Mouse (Mus musculus) embryo, embryonic 10 days (tissue): ENCODE measurements around the gene Lrp8.
A peak's percentile ranks its signal among the peaks of the same experiment; 100 is the strongest.

Source experiments
- DNase-seq: peaks from one replicate; pipeline ENCODE4 v3.0.0-alpha.2; 2015; ENCODE audit warnings: low spot score

Lrp8 gene

DNA sequence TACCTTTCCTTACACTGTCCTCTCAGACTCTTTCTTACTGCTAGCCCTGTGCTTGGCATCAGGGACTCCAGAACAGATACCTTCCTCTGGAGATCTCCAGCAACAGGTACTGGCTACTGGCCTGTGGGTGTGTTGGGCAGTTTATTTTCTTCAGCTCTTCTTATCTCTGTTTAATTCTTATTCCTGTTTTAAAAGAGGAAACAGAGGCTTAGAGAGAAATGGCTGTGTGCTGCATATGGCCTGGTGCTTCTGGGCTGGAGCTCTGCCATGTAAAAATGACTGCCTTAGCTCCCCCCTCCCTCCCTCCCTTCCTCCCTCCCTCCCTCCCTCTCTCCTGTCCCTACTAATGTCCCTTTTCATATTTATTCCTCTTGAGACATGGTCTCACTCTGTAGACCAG, 6.6 kb downstream of the Lrp8 start:
- no peak for DNase-seq

DNA sequence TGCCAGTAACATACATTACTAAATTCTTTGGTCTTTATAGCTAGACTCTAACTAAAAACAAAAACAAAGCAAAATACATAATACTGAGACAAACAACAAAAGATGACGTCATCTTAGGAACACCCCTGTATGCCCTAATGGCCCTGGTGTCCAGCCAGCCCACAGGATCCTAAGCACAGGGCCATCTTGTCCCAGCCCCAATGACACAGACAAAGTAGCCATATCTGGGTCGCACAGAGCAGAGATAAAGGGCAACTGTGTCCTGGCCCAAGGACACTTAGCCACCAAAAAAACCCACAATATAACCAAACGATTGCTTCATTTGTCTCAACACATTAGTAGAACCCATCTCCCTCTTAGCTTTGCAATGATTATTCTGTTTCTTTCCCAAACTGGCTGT, 8.9 kb downstream of the Lrp8 start:
- no peak for DNase-seq

DNA sequence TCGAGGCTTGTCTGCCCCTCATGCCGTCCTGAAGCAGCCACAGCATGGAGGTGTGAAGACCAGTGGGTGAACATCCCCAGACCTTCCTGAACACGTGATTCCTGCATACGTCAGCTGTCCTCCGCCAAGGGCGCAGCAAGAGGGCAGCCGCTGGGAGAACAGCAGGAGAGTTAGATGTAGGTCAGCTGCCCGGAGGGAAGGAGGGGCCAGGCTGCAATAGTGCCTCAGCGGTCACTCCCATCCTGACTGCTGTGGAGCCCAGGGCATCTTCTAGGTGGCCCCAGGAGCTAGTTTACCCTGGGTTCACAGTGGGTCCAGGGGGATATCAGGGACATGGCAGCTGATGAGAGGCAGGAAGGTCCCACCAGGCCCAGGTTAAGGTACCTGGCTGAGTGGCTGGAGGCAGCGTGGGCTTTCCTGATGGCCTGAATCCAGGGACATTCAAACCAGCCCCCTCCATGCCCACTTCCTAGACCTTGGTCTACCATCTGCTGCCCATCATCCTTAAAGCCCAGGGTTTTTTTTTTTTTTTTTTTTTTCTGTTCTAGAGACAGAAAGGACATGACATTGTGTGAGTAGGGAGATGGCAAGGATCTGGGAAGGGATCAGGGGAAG, 9.8 kb downstream of the Lrp8 start:
- no peak for DNase-seq

DNA sequence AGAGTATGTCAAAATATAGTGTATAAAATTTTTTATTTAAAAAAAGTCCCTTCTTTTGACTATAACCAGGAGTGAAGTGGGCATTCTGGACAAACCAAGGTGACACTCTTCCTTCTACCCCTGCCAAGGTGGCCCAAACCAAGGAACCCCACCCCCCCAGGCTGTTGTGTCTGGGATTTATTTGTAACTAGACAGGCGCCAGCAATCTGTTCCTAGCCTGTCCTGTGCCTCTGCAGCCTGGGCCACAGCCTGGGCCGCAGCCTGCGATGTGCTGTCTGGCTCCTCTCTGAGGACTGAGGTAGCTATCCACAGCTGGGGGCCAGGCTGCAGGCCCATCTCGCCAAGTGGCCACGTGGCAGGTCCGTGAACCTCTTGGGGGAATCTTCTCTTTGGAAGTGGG, 10.3 kb downstream of the Lrp8 start:
- no peak for DNase-seq

DNA sequence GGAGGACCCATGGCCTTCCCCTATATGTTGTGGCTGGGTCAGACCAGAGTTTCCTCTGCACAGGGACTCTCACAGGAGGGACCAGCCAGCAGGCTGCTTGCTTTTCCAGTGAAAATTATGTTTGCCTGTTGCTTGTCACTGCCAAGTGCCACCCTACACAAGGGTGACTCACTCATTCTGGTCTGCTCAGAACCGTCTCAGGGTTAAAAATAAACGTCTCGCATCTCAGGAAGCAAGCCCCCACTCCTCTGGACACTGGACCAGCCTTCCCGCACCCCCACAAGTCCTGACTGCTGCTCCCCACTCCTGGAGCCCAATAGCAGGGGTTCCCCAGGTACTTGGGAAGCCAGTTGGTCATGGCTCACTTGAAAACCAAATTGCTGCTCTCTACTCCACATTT, 14.4 kb downstream of the Lrp8 start:
- no peak for DNase-seq

DNA sequence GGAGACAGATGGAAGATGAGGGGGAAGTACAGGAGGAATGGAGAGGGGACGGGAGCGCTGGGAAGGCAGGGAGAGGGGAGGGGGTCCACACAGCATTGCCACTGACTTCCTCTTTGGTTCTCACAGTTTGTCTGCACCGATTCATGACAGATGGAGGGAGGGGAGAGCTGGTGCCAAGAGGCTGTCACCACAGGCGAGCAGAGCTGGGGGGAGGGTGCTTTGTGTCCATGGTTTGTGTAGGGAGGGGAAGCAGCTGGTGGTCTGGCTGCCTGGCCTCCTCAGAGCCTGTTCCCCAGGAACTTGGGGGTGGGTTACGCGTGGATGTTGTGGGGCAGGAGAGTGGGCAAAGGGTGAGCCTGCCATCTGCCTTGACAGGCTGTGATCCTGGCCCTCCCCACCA, 15.4 kb downstream of the Lrp8 start:
- DNase-seq: no peak

DNA sequence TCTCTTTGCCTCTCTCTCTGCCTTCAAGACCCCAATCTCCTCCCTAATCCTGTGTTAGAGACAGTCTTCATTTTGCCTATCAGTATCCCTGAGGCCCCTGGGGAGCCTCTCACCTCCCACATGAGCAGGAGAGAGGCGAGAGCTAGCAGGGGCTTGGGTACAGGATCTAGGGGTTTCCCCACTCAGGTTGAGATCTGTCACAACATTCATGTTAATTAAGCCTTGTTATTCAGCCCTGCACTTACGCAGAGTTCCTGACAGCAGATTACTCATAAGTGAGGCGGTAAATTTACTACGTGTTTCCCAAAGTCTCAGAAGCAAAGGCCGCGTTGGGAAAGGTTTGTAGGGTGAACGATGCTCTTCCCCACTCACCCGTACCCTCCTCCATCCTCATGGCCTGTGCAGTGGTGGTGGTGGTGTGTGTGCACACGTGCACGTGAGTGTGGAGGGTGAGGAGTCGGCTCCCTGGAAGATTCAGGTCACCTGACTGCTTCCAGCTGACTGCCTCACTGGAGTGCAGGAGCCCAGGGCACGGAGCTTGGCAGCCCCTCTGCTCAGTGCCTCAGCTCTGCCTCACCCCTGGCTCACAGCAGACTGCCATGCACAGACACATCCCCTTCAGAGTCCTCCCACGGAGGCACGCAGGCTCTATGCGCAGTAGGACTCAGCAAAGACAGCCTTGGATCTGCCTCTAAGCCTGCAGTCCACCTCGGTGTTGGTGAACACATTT, 18.1 kb downstream of the Lrp8 start:
- no peak for DNase-seq

DNA sequence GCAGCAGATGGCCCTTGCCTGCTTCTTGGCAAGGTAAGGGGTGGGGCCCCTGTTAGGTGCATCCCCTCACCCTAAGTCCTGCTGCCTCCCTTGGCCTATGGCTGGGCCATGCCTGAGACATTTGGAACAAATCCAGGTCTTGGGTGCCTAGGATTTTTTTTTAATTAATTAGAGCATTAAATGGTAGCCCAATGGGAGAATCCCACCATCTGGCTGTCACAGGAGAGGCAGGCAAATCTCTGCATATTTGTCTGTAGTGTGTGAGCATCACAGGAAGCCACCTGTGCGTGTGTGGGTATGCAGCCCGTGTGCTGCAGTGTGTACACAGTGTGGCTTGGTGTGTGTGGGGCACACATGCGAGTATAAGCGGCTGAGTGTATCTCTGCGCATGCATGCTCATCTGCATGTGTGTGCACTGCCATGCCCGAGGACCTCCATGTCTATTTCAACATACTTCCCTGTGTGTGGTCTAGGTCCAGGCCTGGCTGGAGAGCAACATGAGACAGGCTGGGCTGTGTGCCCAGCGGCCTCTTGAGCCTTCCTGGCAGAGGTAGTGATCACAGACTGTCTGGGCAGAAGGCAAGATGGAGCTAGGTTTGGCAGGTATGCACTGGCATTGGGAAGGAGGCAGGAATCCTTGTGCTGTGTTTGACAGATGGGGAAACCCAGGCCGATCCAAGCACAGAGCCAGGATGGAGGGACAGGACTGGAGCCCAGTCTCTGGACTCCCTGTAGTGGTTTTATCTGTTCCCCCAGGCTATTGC, 19.0 kb downstream of the Lrp8 start:
- no peak for DNase-seq

DNA sequence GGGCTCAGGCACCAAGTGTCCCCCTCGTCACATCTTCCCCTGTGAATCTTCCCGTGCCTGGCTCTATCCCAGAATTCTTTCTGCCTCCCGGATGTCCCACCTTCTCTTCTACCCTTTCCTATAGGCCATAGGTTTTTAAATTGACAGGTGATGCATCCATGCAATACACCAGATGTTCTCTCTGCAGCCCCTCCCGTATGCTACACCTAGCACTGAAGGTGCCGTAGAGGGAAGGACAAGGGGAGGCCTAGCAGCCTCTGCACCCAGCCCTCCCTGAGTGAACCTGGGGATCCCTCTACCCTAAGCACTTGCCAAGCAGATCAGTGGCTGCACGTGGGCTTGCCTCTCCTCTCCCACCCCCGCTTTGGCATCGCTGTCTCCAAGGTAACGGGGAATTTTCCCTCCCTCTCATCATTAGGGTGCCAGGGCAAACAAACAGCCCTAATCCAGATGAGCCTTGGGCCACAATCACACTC, 20.9 kb downstream of the Lrp8 start:
- DNase-seq: peak; percentile 28

DNA sequence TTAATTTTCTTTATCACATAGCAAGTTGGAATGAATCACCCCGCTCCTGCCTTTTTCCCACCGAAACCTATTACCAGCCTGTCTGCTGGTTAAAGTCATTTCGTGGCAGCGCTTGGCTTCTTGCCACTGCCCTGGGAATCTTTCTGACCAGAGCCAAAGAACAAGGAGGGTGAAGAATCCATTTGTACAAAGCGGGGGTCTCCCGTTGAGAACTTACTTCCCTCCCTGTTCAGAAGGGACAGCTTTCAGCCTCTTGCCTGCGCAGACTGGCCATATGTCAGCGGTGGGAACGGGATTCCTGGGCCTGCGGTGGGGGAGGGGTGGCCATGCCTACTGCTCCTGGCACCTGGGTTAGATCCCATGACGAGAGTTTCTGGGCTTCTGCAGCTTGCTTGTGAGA, 21.4 kb downstream of the Lrp8 start:
- no peak for DNase-seq

DNA sequence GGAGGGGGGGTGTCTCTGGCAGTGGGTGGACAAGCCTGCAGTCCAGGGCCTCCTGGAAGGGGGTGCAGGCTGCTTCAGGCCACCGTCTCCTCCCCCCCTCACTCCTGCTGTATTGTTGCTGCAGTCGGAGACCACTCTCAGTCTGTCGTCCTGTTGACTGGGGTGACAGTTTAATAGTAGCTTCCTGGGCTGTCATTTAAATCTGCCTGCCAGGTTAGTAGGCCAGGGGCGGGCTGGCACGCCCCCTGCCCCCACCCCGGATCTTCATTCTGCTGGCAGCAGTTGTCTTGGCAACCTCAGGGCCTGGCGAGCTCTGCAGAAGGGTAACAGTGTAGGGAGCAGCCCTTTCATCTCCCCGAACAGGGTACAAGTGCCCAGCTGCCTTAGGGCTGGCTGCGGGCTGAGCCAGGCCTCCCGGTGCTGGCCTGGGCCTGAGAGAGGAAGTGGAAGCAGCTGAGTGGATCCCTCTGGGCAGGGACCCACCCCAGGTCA, 26.7 kb downstream of the Lrp8 start:
- DNase-seq: peak; percentile 39

DNA sequence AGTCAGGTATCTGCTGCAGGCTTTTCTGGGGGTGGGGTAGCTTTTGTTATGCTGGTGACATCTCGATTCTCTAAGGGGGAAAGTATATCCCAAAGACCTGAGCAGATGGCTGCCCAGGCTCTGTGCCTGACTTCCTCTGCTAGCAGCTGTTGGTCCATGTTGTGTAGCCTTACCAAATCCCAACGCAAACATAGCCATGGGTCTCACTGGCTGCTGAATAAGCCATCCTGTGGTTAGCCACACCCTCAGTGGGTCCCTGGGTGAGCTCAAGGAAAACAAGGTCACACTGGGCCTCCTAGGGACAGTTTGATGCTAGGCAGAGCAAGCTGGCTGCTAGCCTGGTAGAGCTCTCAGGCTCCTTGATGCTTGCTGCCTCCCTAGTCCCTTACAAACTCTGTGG, 27.6 kb downstream of the Lrp8 start:
- DNase-seq: no peak

DNA sequence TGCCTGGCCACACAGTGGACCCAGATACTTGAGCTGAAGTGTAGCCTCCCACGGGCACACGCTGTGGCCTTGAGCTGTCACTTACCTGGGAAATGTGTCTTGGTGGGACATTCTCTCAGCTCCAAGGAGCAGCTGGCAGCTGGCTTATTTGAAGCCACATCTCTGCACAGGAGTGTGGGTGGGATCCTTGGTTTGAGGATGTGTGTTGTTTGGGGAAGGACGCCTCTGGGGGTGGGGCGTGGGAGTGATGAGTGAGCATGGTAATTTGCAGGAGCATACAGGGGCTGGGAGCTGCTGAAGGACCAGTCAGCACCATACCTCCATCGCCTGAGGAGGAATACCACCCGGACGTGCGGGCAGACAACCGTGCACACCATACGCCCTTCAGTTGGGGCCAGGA, 28.1 kb downstream of the Lrp8 start:
- no peak for DNase-seq

DNA sequence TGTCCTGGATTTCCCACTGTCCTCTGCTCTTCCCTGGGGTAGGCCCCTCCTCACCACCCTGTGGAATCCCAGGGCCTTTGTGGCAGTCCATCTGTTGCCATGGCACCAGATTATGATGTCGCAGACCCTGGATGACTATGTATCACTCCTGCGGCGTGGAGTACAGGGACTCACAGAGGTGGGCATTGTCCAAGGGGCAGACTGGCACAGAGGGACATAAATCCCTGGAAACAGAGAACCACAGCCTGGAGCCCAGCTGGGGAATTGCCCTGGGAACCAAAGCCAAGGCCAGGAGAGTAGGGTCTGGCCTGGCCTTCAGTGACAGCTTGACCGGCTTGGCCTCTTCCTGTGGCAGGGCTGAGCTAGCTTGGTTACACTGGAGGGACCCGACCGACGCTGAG, 28.8 kb downstream of the Lrp8 start:
- DNase-seq: peak; percentile 53

DNA sequence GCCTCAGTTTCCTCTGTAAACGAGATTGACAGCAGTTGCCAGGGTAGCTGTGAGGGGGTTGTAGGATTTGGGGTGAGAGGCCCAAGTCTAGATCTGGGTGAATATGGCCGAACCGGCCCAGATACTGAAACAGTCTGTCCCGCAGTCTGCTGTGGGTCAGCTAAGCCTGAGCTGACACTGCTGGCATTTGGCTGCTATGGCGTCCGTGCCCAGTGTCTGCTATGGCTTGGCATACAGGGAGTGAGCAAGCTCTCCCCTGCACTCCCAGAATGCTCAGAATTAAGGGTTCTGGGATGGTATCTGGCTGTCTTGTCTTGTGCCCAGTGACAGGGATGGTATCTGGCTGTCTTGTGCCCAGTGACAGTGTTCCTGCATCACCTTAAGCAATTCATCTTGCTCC, 29.6 kb downstream of the Lrp8 start:
- DNase-seq: no peak

DNA sequence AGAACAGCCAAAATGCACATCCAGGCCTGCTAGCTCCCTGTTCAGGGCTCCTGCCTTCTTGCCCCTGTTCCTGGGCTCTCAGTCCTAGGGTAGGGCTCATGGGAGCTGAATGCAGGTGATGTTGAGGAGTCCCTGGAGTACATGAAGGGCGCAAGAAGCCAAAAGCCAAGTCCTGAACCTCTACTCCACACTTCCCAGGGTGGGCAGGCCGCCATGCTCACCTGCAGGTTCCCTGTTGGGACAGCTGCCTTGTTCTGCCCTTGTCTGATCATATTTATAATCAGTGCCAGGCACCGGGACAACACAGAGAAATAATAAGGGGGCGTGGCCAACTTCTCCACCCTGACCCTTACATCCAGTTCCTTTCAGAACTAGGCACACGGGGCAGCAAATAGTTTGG, 31.5 kb downstream of the Lrp8 start:
- DNase-seq: no peak

DNA sequence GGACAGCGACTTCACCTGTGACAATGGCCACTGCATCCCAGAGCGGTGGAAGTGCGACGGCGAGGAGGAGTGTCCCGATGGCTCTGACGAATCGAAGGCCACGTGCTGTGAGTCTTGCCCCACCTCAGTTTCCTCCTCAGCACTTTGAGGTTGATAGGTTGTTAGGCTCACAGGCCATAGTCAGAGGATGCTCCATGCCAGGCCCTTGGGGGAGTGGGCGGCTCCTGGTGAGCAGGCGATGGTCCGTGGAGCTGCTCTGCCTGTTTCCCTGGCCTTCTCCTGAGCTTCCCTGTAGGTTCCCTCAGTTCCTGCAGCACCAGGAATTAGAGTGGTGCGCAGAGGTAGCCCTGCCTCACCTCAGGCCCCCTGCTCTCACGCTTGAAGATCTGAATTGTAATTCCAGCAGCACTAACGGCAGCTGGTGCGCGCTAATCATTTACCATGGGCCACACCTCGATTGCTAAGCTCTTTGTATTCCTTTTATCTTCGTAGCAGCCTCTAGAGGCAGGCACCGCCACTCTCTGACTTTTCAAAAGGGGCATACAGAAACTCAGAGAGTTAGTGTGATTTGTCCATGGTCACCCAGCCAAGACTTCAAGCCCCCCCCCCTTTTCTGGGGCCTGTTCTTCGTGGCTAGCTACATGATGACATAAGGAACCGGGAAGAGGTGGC, 32.7 kb downstream of the Lrp8 start:
- peak; percentile 64 for DNase-seq

DNA sequence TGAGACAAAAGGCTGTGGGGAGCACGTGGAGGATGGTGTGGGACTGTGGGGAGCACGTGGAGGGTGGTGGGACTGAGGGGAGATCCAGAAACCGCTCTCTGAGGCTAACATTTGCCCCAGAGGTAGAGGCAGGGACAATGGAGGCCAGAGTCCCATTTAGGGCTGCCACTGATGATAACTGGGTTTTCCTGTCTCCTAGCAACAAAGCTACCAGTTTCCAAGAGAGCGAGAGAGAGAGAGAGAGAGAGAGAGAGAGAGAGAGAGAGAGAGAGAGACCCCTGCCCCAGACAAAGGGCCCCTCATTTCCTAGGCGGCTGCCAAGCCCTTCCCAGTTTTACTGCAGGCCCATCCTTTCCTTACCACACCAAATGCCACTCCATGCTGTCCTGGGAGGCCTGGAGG, 33.4 kb downstream of the Lrp8 start:
- DNase-seq: peak; percentile 49

DNA sequence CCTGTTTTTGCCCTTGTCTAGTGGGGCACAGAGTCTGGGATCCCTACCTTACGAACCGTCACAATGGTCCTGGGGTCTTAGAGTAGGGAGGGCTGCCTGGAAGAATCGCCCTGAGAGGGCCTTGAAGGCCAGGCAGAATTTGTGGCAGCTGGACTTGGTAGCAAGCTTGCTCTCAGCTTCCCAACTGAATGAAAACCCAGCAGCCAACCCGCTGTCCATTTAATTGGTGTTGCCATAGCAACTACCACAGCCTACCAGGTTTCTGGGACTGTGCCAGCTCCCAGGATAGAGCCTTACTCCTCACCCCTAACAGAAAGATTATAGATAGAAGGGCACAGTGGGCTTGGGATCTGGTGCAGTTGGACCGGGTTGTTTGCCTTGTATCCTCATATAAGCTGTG, 34.7 kb downstream of the Lrp8 start:
- peak; percentile 62 for DNase-seq

DNA sequence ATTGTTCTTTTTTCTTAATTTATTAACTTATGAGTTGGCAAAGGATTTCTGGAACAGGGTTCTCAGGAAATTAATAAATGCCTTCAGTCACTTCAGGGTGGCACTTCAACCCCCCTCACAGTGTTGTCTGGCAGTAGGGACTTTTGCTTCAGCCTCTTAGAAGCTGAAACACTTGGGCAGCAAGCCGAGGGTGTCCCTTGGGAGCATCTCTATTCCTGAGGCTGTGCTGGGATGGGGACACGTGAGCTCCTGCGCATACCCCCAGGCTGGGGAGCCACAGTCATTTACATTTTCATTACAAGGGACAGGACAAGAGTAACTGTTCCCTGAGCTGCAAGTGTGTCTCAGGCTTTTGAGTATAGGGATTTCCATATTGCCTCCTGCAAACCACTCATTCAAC, 35.8 kb downstream of the Lrp8 start:
- DNase-seq: no peak

DNA sequence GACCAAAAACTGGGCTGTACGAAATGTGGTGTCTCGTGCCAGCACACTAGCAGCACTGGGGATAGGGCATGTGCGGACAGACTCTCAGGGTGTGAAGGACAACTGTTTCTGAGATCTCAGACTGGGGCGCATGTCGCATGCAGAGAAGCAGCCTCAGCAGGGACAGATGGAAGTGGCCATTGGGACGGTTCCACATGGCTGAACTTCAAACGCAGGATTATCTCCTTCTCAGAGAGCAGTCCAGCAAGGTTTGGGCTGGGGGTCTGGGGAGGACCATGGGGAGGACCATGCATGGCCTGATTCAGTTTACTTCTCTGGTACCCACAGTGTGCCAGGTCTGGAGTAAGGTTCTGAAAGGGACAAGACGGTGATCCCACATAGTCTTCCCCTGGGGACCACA, 41.6 kb downstream of the Lrp8 start:
- no peak for DNase-seq

DNA sequence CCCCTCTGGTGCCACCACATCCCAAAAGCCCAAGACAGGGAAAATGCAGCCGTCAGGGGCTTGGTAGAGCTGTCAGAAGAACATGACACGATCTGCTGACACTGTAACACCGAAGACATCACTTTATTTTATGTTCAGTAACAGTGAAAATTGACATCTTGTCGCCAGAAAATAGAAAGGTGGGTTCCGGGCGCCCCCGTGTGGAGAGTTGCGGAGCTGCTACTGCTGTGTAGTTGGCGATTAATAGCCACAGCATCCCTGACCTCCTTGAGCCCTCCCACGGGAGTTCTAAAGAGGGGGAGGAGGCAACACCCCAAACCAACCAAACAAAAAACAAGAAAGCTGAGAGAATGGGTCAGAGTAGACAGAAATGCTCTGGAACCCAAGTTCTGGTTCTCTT, 42.9 kb downstream of the Lrp8 start:
- peak; percentile 60 for DNase-seq

DNA sequence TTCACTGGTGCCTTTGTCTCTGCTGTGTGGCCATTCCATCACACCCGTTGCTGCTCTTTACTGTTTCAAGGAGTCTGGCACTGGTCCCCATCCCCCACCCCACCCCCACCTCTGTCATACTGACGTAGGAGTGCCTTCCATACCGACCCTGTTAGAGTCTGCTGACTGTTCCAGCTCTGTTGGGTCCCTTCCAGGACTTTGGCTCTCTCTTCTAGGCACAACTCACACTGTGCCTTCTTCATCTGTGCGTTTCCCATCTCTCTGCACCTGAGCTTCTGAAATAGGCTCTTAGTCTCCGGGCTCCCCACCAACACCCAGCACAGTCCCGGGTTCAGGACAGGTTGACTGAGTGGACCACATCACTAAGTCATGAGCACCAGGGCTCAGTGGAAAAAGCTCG, 44.7 kb downstream of the Lrp8 start:
- no peak for DNase-seq
